24 mouse cellular contexts compared by ENCODE assay signal in the genomic region with DNA sequence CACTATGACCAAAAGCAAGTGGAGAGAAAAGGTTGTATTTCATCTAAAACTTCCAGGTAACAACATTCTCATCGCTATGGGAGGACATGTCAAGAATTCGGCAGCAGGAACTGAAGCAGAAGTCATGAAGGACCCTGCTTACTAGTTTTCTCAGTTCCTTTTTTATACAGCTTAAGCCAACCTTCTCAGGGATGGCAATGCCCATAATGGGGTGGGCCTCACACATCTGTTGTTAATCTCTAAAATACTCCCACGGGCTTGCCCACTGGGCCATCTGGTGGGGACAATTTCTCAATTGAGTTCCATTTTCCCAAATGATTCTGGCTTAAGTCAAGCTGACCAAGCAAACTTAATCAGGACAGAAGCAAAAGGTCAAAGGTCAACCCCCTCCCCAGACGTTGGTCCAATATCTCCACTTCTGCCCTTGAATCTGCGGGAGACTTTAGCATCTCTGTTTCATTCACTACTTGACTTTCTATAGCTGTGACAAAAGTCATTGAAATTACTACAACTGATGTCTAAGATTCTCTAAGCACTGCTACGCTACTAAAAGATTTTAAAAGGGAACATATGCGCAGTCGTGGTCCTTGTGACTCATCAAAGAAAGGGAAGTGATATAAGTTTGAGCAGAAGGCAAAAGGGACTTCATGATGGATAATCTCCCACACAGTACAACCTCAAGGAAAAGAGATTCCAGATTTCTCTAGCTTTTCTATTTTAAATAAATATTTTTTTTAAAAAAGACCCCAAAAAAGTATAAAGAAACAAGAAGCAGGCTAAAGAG.
DNase-seq lines count a peak whose midpoint lies in the region; ATAC-seq and TF ChIP-seq lines count a peak whose summit lies in the region.
"Had no signal": no experiment of that assay in that cellular context is flagged by ENCODE, and none has a peak within 500 bp of the region (broad histone marks: within the 10 kb centered on the region; RNA-seq: fewer than 3 reads in every experiment).

No protein-coding gene starts in this region.

- TF ChIP-seq CTCF in bone marrow macrophage, adult 2 months (IDR thresholded peaks at IDR 0.05; ENCODE audit: low read depth, low read length), result no peak

- H3K27me3 ChIP-seq in splenic B cell, adult 2 months (ENCODE audit: control insufficient read depth, insufficient read depth, low read length, poor library complexity, severe bottlenecking), result no peaks in the 10 kb centered on the region
- H3K27me3 ChIP-seq: embryonic facial prominence, embryonic 15.5 days; heart, embryonic 15.5 days had no signal

- H3K27ac ChIP-seq in bone marrow macrophage, adult 2 months (ENCODE audit: insufficient read depth, low read depth, low read length), result peak overlapping the region; percentile 68
- H3K27ac ChIP-seq: embryonic facial prominence, embryonic 15.5 days; forebrain, embryonic 10.5 days; heart, embryonic 15.5 days; hindbrain, embryonic 14.5 days had no signal

- H3K4me1 ChIP-seq in bone marrow macrophage, adult 2 months (ENCODE audit: control insufficient read depth, insufficient read depth, low read length), result peaks cover 9% of the 10 kb centered on the region

- no peak for TF ChIP-seq POLR2A in bone marrow macrophage, adult 2 months (IDR thresholded peaks at IDR 0.05; ENCODE audit: borderline replicate concordance, low read depth, low read length)

- peak; percentile 52; the same call in 1 of the 2 replicates for ATAC-seq in frontal cortex, adult (ENCODE audit: low TSS enrichment)
- ATAC-seq: activated CD4-positive, CD25-positive, alpha-beta regulatory T cell, adult 4 months; forebrain, embryonic 14.5 days; intestine, embryonic 16.5 days; Patski had no signal

- H3K4me3 ChIP-seq in bone marrow macrophage, adult 2 months (ENCODE audit: insufficient read depth, low read length), result no peak overlapping the region
- H3K4me3 ChIP-seq: embryonic facial prominence, embryonic 15.5 days; erythroblast, embryonic 14.5 days; forebrain, embryonic 10.5 days; heart, embryonic 15.5 days had no signal

- no peaks in the 10 kb centered on the region for H3K36me3 ChIP-seq in splenic B cell, adult 2 months (ENCODE audit: control insufficient read depth, insufficient read depth, low read length, poor library complexity, severe bottlenecking)
- H3K36me3 ChIP-seq: embryonic facial prominence, embryonic 15.5 days; forebrain, embryonic 10.5 days; heart, embryonic 15.5 days had no signal

- no peak for DNase-seq in frontal cortex, postnatal 36 days (ENCODE audit: low spot score in 2 of 2)
- peak; percentile 24 for DNase-seq in embryo, embryonic 11 days
- peak; percentile 21 for DNase-seq in splenic B cell, adult 2 months (ENCODE audit: low read depth, low spot score)
- no peak for DNase-seq in testis, postnatal 10 days (ENCODE audit: low spot score)
- DNase-seq in right cerebral cortex, postnatal 10 days (ENCODE audit: low spot score in 2 of 2), result no peak
- DNase-seq: adrenal gland, adult 2 months; adrenal gland, postnatal 36 days; cerebellum, adult 18-20 months; cerebellum, adult 9-11 months; cerebellum, postnatal 36 days; gastrocnemius, postnatal 10 days; heart, adult 18-20 months; heart, postnatal 14 days had no signal

Comparison
In these comparisons a context has a peak if more than half of its experiments do, and no peak if none do; other contexts are left out.
1. DNase-seq: peak in embryo, embryonic 11 days (single experiment) and splenic B cell, adult 2 months (single experiment); none in frontal cortex, postnatal 36 days (0 of 2), testis, postnatal 10 days (single experiment) and right cerebral cortex, postnatal 10 days (0 of 2).